Mouse (Mus musculus): ENCODE data around the gene Slc4a4. TPM values are rescaled to one million over a fixed set of nuclear protein-coding genes. Genes with fewer than 3 reads are reported as not detected.

Gene Slc4a4
- polyA plus RNA-seq, 1 experiment from 2014 or later, result 12.1 TPM

DNA sequence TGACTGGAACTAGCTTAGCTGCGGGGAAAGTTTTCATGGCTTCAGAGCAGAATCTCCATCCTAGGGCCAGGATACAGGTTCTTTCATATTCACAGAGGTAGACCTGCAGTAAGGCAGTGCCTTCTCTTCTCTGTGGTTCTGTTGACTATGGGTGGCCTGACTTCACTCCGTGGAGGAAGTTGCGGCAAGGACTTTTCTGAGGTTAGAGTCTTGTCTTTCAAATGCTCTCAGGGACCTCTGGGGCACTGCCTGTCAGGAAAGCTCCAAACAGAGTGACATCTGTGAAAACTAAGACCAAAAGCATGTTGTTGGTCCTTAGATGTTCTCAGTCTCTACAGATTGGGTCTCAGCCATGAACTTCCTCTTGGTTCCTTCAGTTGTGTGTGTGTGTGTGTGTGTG lies 203.5 kb downstream of the Slc4a4 start:
- no peak overlapping the region for H3K4me3 ChIP-seq (replicated peaks; ENCODE audit: low read length)
- no peaks in the 10 kb centered on the region for H3K27me3 ChIP-seq (ENCODE audit: control insufficient read depth, insufficient read depth, low read length)
- H3K4me2 ChIP-seq (replicated peaks), result no peak overlapping the region
- WGBS, result 81% methylated on average over 3 of the region's 3 CpGs
- H3K27ac ChIP-seq, result no peak overlapping the region
- ATAC-seq (ENCODE audit: low FRiP score), result no peak
- DNase-seq (ENCODE audit: low spot score), result no peak
- H3K9ac ChIP-seq, result no peak overlapping the region
- no peaks in the 10 kb centered on the region for H3K36me3 ChIP-seq (replicated peaks; ENCODE audit: control insufficient read depth, insufficient read depth)
- no peaks in the 10 kb centered on the region for H3K4me1 ChIP-seq (replicated peaks; ENCODE audit: control insufficient read depth, insufficient read depth, low read length)
- no peaks in the 10 kb centered on the region for H3K9me3 ChIP-seq (ENCODE audit: control insufficient read depth, low read length)

DNA sequence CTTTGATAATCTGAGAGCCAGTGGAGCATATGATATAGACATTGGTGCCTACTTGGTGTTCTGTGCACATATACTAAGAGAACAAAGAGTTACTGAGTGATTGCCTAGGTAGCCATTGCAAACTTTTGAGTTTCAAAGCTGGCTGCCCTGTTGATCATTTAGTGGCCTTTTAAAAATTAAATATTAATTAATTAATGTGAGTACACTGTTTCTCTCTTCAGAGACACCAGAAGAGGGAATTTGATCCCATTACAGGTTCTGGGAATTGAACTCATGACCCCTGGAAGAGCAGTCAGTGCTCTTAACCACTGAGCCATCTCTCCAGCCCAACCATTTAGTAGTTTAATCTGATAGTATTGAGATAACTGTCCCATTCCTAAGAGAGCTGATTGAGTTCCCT lies 209.8 kb downstream of the Slc4a4 start:
- no peak overlapping the region for H3K4me2 ChIP-seq (replicated peaks)
- no peak overlapping the region for H3K27ac ChIP-seq
- no peaks in the 10 kb centered on the region for H3K4me1 ChIP-seq (replicated peaks; ENCODE audit: control insufficient read depth, insufficient read depth, low read length)
- ATAC-seq (ENCODE audit: low FRiP score) (no peak), DNase-seq (ENCODE audit: low spot score) (no peak)
- H3K36me3 ChIP-seq (replicated peaks; ENCODE audit: control insufficient read depth, insufficient read depth), result no peaks in the 10 kb centered on the region
- no peak overlapping the region for H3K9ac ChIP-seq
- no peaks in the 10 kb centered on the region for H3K9me3 ChIP-seq (ENCODE audit: control insufficient read depth, low read length)
- no peaks in the 10 kb centered on the region for H3K27me3 ChIP-seq (ENCODE audit: control insufficient read depth, insufficient read depth, low read length)
- no peak overlapping the region for H3K4me3 ChIP-seq (replicated peaks; ENCODE audit: low read length)

DNA sequence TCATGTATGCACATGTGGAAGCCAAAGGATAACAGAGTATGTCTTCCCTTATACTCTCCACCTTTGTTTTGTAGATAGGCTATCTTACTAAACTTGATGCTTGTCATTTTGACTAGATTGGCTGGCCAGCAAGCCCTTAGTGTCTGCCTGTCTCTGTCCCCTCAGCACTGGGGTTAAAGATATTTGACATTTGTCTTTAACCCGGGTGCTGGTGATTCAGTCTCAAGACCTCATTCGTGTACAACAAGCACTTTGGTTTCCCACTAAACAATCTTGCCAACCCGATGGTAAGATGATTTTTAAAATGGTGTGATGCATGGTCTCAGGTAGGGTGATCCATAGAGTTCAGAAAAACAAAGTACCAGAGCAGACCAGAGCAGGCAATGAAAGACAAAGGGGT lies 210.7 kb downstream of the Slc4a4 start:
- H3K27me3 ChIP-seq (ENCODE audit: control insufficient read depth, insufficient read depth, low read length), result no peaks in the 10 kb centered on the region
- ATAC-seq (ENCODE audit: low FRiP score) (no peak), DNase-seq (ENCODE audit: low spot score) (no peak)
- 92% methylated on average over 3 of the region's 3 CpGs for WGBS
- no peak overlapping the region for H3K9ac ChIP-seq
- H3K4me3 ChIP-seq (replicated peaks; ENCODE audit: low read length), result no peak overlapping the region
- H3K9me3 ChIP-seq (ENCODE audit: control insufficient read depth, low read length), result no peaks in the 10 kb centered on the region
- no peak overlapping the region for H3K27ac ChIP-seq
- no peaks in the 10 kb centered on the region for H3K4me1 ChIP-seq (replicated peaks; ENCODE audit: control insufficient read depth, insufficient read depth, low read length)
- no peak overlapping the region for H3K4me2 ChIP-seq (replicated peaks)
- no peaks in the 10 kb centered on the region for H3K36me3 ChIP-seq (replicated peaks; ENCODE audit: control insufficient read depth, insufficient read depth)

DNA sequence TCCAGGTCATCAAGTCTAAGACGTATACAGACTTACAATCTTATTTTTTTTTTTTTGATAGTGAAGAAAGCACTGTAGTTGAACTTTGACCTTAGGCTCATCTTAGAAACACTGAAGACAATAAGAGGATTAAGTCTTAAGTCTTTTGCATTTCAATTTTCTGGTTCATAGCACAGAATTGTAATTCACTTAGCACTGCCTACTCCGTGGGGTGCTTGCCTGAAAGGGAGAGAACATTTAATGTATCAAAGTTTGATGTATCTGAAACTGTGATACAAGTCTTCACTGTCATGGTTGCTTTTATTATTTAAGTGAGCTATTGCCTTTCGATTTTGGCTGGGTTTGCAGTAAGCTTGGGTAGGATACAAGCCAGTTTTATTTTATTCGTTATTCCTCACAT lies 211.5 kb downstream of the Slc4a4 start:
- H3K4me2 ChIP-seq (replicated peaks), result no peak overlapping the region

DNA sequence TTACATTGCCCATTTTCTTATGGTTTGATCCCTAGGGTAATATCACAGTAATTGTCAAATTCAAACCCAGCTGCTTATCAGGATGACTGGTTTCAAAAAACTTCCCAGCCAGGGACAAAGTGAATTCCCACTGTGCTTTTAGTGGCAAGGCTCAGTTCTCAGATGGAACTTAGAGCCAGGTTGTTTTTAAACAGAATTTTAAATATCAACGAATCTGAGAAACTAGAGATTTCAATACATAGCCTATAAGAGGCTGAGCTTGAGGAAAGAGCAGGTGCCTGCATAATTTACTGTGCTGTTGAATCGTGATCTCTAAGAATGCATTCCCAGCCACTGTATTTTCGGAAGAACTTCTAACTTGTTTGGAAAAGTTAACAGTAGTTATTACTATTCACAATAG lies 213.3 kb downstream of the Slc4a4 start:
- H3K4me3 ChIP-seq (replicated peaks; ENCODE audit: low read length), result no peak overlapping the region
- H3K4me2 ChIP-seq (replicated peaks), result no peak overlapping the region
- H3K36me3 ChIP-seq (replicated peaks; ENCODE audit: control insufficient read depth, insufficient read depth), result no peaks in the 10 kb centered on the region
- no peaks in the 10 kb centered on the region for H3K9me3 ChIP-seq (ENCODE audit: control insufficient read depth, low read length)
- ATAC-seq (ENCODE audit: low FRiP score), result no peak
- no peak overlapping the region for H3K9ac ChIP-seq
- DNase-seq (ENCODE audit: low spot score), result no peak
- H3K27me3 ChIP-seq (ENCODE audit: control insufficient read depth, insufficient read depth, low read length), result no peaks in the 10 kb centered on the region
- WGBS, result 81% methylated on average over 3 of the region's 3 CpGs
- no peak overlapping the region for H3K27ac ChIP-seq
- H3K4me1 ChIP-seq (replicated peaks; ENCODE audit: control insufficient read depth, insufficient read depth, low read length), result no peaks in the 10 kb centered on the region

More for the DNA sequence above, 211.5 kb downstream of the Slc4a4 start:
- Histone ChIP-seq H3K4me1 (replicated peaks; ENCODE audit: control insufficient read depth, insufficient read depth, low read length) (no peaks in the 10 kb centered on the region), H3K27ac (no peak overlapping the region), H3K4me3 (replicated peaks; ENCODE audit: low read length) (no peak overlapping the region), H3K36me3 (replicated peaks; ENCODE audit: control insufficient read depth, insufficient read depth) (no peaks in the 10 kb centered on the region), H3K9me3 (ENCODE audit: control insufficient read depth, low read length) (no peaks in the 10 kb centered on the region), H3K9ac (no peak overlapping the region), H3K27me3 (ENCODE audit: control insufficient read depth, insufficient read depth, low read length) (no peaks in the 10 kb centered on the region)
- WGBS, result 47% methylated on average over 4 of the region's 4 CpGs
- DNase-seq (ENCODE audit: low spot score) (no peak), ATAC-seq (ENCODE audit: low FRiP score) (no peak)

DNA sequence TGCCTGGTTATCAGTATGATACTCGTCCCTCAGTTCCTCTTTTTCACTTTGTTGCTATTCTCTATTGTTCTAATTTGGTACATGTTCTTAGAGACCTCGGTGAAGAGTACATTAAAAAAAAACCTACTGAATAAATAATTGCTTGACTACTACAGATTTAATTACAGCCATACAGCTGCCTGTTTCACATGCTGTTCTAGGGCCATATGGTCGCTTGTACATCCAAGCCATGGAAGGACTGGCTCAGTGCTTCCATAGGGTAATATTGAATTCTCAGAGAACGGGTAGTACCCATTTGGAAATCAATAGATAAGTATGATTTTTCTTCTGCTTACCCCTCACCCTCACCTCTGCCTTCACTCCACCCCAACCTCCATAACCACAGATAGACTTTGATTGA lies 215.9 kb downstream of the Slc4a4 start:
- H3K27me3 ChIP-seq (ENCODE audit: control insufficient read depth, insufficient read depth, low read length), result no peaks in the 10 kb centered on the region
- H3K9ac ChIP-seq, result no peak overlapping the region
- no peaks in the 10 kb centered on the region for H3K4me1 ChIP-seq (replicated peaks; ENCODE audit: control insufficient read depth, insufficient read depth, low read length)
- WGBS, result 72% methylated on average over 4 of the region's 4 CpGs
- H3K9me3 ChIP-seq (ENCODE audit: control insufficient read depth, low read length), result no peaks in the 10 kb centered on the region
- H3K36me3 ChIP-seq (replicated peaks; ENCODE audit: control insufficient read depth, insufficient read depth), result no peaks in the 10 kb centered on the region
- ATAC-seq (ENCODE audit: low FRiP score) (no peak), DNase-seq (ENCODE audit: low spot score) (no peak)
- no peak overlapping the region for H3K4me2 ChIP-seq (replicated peaks)
- no peak overlapping the region for H3K4me3 ChIP-seq (replicated peaks; ENCODE audit: low read length)
- no peak overlapping the region for H3K27ac ChIP-seq

DNA sequence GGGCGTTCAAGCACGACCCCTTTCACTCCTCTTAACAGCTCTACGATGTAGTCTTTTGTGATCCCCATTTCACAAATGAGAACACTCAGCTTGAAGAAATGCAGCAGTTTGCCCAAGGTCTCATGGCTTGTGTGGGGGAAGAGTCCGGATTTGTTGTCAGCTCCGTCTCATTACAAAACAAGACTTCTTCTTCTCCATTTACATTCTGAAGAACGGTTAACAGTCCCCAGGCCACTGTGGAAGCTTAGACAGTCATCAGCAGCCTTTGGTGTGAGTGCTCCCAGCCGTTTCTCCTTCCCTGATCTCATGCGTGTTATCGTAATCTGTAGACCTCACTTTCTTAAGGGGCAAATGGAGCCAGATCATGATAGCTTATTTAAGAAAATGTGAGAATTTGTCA lies 218.7 kb downstream of the Slc4a4 start:
- no peak overlapping the region for H3K27ac ChIP-seq
- H3K27me3 ChIP-seq (ENCODE audit: control insufficient read depth, insufficient read depth, low read length), result no peaks in the 10 kb centered on the region
- H3K9ac ChIP-seq, result no peak overlapping the region
- no peaks in the 10 kb centered on the region for H3K4me1 ChIP-seq (replicated peaks; ENCODE audit: control insufficient read depth, insufficient read depth, low read length)
- no peak overlapping the region for H3K4me2 ChIP-seq (replicated peaks)
- no peak overlapping the region for H3K4me3 ChIP-seq (replicated peaks; ENCODE audit: low read length)
- no peaks in the 10 kb centered on the region for H3K36me3 ChIP-seq (replicated peaks; ENCODE audit: control insufficient read depth, insufficient read depth)
- 62% methylated on average over 9 of the region's 9 CpGs for WGBS
- no peaks in the 10 kb centered on the region for H3K9me3 ChIP-seq (ENCODE audit: control insufficient read depth, low read length)
- DNase-seq (ENCODE audit: low spot score), result no peak
- ATAC-seq (ENCODE audit: low FRiP score), result no peak

DNA sequence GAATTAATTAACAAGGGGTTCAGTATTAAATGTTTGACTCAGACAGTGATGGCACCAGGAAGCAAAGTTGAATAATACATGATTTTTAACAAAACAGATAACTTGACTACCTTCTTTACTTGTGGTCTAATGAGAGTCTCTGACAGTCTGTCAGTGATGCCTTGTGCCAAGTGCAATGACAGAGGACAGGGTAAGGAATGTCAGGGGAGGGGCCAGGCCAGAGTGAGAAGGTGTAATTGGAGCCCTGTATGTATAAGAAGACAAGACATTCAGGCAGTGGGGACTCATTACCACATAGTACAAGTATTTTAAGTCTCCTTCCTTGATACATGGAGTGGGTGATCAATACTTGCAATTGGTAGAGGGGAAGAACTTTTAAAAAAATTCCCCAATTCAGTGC lies 219.6 kb downstream of the Slc4a4 start:
- ATAC-seq (ENCODE audit: low FRiP score) (no peak), DNase-seq (ENCODE audit: low spot score) (no peak)
- Histone ChIP-seq H3K4me3 (replicated peaks; ENCODE audit: low read length) (no peak overlapping the region), H3K4me1 (replicated peaks; ENCODE audit: control insufficient read depth, insufficient read depth, low read length) (no peaks in the 10 kb centered on the region), H3K36me3 (replicated peaks; ENCODE audit: control insufficient read depth, insufficient read depth) (no peaks in the 10 kb centered on the region), H3K27ac (no peak overlapping the region), H3K27me3 (ENCODE audit: control insufficient read depth, insufficient read depth, low read length) (no peaks in the 10 kb centered on the region), H3K9me3 (ENCODE audit: control insufficient read depth, low read length) (no peaks in the 10 kb centered on the region), H3K9ac (no peak overlapping the region), H3K4me2 (replicated peaks) (no peak overlapping the region)

DNA sequence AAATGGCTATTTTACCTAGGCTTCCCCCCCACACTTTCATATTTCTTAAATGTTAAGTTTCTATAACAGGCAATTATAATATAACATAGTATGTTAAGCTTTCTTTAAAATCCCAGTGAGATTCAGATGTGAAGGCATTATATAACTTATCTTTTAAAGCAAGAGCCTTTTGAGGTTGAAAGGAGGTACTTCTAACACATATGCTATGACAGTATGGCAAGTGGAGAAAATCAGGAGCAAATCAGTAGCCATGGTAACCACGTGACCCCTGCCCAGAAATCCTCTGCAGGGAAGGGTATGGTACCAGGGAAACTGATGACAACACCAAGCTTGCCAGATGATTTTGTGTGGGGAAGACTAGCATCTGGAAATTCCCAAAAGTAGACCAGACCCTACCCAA lies 222.2 kb downstream of the Slc4a4 start:
- H3K4me3 ChIP-seq (replicated peaks; ENCODE audit: low read length), result no peak overlapping the region
- no peak for ATAC-seq (ENCODE audit: low FRiP score)
- H3K4me2 ChIP-seq (replicated peaks), result no peak overlapping the region
- no peaks in the 10 kb centered on the region for H3K27me3 ChIP-seq (ENCODE audit: control insufficient read depth, insufficient read depth, low read length)
- H3K4me1 ChIP-seq (replicated peaks; ENCODE audit: control insufficient read depth, insufficient read depth, low read length), result no peaks in the 10 kb centered on the region
- H3K9ac ChIP-seq, result no peak overlapping the region
- H3K9me3 ChIP-seq (ENCODE audit: control insufficient read depth, low read length), result no peaks in the 10 kb centered on the region
- WGBS, result 69% methylated on average over 1 of the region's 1 CpGs
- H3K36me3 ChIP-seq (replicated peaks; ENCODE audit: control insufficient read depth, insufficient read depth), result no peaks in the 10 kb centered on the region
- no peak for DNase-seq (ENCODE audit: low spot score)
- no peak overlapping the region for H3K27ac ChIP-seq

DNA sequence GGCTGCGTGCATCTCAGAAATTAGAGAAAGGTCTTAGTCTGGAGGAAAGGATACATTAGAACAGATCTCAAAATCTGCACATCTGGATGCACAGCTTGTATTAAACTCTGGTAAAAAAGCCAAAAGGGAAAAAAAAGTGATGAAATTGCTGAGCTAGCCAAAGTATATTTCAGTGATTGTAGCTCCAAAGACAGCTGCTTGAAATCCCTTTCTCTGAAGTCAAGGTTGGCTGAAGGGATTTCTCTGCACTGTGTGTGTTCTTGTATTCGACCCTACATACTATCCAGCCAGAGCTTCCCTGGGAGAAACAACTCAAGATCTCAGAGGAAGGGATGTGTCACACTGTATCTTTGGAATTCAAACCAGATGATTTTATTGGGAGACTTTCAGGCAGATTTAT lies 223.2 kb downstream of the Slc4a4 start:
- Histone ChIP-seq H3K9ac (no peak overlapping the region), H3K4me2 (replicated peaks) (no peak overlapping the region), H3K27ac (no peak overlapping the region), H3K36me3 (replicated peaks; ENCODE audit: control insufficient read depth, insufficient read depth) (no peaks in the 10 kb centered on the region), H3K4me3 (replicated peaks; ENCODE audit: low read length) (no peak overlapping the region), H3K9me3 (ENCODE audit: control insufficient read depth, low read length) (no peaks in the 10 kb centered on the region), H3K4me1 (replicated peaks; ENCODE audit: control insufficient read depth, insufficient read depth, low read length) (no peaks in the 10 kb centered on the region), H3K27me3 (ENCODE audit: control insufficient read depth, insufficient read depth, low read length) (no peaks in the 10 kb centered on the region)
- DNase-seq (ENCODE audit: low spot score), result no peak
- WGBS, result 92% methylated on average over 2 of the region's 2 CpGs
- no peak for ATAC-seq (ENCODE audit: low FRiP score)
